Mouse (Mus musculus) adrenal gland, adult 8-10 months (tissue): ENCODE measurements around the gene 9930111J21Rik2. TPM values are rescaled to one million over a fixed set of nuclear protein-coding genes. Genes with fewer than 3 reads are reported as not detected.
"Not testable (repeated sequence)": the region's sequence is repeated elsewhere in the genome, so short reads cannot be mapped to it uniquely, and the experiment has no call there.

Experiments
- DNase-seq: peaks from one replicate; pipeline ENCODE4 v3.0.0; 2022
- total RNA-seq, 4 experiments: library from RNA; stranded (reverse); gene quantifications; 2 replicates each; pipeline ENCODE4 v1.2.4; 2022

9930111J21Rik2 gene
- total RNA-seq, 4 experiments from 2014 or later: 3.1 to 6.9 (median 3.9) TPM

DNA sequence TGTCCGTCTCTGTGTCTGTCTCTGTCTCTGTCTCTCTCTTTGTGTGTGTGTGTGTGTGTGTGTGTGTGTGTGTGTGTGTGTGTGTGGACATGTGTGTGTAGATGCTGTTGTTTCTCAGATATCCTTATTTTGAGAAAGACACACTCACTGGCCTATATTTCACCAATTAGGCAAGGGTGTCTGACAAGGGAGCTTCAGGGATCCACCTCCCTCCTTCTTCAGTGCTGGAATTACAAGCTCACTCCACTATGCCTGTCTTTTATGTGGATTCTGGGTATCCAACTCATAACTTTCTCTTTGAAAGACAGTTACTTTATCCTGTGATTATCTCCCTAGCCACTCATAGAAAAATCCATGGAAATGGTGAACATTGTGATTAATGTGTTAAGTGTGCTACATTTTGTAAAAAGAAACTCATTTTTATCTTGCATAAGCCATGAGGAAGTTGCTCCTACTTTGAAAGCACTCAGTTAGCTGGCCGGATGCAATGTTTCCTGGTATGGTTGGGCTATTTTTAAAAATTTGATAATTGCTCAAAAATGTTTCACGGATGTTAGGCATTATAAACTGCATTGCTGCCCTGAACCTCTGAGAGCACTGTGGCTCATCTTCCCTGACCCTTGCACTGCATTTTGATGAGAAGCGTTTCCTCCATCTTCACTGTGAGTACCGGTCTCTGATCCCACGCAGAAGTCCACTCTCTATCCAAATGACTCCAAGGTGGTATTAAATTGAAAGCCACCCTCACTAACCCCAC lies 25.1 kb upstream of the 9930111J21Rik2 start, which contains the start of gene Ifi47:
Gene Ifi47, plus strand, starts transcription at position 587 of the 757 bp plus-strand sequence.
- DNase-seq: not testable (repeated sequence)

DNA sequence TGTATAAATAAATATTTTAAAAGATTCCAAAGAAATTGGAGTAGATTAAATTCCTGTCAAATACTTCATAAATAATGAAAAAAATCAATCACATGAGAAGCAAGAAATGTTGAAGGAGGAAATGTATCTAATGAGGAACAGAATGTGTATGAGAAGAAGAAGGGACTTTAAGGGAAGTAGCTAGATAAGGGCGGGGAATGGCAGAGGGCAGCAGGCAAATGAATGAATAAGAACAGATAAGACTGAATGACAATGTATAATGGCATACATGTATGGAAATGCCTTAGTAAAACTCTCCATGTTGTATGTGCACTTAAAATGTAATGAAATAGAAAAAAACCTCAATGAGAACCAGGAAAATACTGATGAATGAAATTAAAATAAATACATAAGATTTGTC lies 17.3 kb upstream of the 9930111J21Rik2 start:
- no peak for DNase-seq

DNA sequence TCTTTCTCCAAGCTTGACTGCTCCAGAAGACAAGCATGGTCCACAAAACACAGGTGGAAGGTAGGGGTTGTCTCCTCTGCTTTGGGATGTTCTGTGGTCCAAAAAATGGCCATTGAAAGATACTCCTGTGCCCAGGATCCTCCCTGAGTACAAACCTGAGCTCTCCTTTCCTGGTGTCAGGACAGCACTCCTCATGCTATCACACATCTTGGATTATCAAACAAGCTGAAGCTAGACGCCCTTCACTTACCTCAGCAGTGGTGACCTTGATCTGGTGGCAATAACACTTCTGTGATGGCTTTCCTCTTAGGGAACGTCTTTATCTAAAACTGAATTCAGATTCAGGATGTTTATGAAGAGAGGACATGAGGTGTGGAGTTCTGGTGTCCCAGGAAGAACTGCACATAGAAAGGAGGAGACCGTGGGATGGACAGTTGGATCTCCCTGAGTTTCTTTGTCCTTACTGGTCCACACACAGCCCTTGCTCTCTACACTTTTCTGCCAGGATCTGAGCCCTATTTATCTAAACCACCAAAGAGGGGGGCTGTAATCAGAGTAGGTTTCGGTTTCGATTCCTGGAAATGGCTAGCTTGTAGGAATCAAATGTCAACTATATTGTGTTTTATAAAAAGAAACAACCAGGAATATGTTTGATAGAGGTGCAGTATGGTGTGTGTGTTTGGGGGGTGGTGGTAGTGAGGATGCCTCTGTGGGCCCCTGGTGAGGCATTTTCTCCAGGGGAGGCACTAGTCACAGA lies 12.8 kb upstream of the 9930111J21Rik2 start, which contains the start of gene Tgtp2:
Gene Tgtp2, minus strand, starts transcription at position 494 of the 757 bp plus-strand sequence.
- DNase-seq: not testable (repeated sequence)

DNA sequence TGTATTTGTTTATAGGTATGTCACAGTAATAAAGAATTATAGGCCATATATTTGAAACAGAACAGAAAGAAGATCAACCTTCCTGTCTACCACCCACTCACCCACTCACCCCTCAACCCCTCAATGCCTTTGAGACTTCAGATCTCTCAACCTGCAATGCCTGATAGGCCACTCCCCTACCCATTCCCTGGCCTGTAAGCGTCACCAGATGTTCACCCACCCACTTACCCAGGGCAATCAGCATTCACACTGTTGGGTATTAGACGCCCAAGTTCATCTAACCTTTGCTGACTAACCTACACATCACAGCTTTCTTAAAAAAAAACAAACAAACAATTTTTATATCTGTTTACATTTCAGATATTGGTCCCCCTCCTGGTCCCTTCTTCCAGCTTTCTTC lies 10.8 kb upstream of the 9930111J21Rik2 start:
- DNase-seq: not testable (repeated sequence)

DNA sequence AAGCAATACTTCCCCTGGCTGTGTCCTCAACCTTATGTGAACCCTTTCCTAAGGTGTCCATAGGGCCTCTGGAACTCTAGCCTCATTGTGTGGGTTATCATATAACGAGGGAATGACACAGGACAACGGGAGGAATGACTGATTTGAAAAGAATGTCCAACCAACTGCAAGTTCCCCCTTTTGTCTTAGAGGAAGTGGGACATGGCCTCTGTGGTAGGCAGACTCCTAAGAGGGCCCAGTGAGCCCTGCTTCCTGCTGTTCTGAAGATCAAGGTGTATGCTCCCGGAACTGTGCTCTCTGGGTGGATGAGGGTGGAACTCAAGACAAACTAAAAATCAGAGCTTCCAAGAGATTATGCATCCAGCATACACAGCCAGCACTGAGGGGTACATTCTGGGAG lies 9.0 kb upstream of the 9930111J21Rik2 start:
- DNase-seq: not testable (repeated sequence)

DNA sequence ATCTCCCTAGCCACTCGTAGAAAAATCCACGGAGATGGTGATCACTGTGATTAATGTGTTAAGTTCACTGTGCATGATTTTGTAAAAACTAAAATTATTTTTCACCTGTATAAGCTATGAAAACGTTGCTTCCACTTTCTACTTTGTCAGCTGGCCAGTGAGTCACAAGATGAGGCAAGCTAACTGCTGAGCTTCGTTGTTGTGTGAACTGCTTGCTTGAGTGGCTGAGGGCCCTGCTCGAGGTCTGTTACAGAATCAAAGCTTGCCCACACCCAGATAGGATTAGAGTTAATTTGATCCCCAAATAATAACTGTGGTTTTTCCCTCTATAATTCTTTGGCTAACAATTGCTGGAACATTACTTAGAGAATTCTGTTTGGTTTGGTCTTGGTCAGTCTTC lies 852 bp upstream of the 9930111J21Rik2 start:
- not testable (repeated sequence) for DNase-seq

DNA sequence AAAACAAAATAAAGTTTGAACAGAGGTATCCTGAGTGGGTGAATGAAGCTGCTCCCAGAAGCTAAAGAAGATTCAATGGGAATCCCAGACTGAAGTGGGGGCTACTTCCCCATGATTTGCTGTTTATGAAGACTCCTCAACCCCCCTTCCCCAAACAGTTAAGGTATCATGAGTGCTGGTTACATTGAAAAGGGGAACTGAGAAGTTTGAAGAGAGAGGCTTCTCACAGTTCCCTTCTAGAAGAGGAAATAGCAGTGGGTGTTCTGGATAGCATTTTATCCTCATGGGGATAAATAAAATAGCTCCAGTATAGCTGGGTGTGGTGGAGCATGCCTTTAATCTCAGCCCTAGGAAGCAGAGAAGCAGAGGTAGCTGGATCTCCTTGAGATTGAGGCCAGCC lies 978 bp downstream of the 9930111J21Rik2 start:
- not testable (repeated sequence) for DNase-seq

DNA sequence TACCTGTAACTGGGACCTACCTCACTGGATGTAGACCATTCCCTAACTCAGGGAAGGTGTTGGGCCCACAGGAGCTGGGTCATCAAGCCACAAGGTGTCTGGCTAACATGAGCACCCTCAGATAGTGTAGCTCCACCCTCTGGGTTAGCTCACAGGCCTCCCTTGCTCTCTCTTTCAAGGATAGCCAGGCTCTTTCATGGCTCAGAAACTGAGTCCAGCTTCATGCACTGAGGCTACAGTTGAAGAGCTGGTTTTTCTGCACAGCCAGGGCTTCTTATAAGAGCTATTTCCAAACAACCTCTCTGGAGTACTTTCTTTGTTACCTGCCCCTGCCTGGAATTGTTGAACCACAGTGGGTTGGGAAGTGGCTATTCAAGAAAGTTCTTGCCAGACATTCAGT lies 39.0 kb downstream of the 9930111J21Rik2 start:
- not testable (repeated sequence) for DNase-seq

DNA sequence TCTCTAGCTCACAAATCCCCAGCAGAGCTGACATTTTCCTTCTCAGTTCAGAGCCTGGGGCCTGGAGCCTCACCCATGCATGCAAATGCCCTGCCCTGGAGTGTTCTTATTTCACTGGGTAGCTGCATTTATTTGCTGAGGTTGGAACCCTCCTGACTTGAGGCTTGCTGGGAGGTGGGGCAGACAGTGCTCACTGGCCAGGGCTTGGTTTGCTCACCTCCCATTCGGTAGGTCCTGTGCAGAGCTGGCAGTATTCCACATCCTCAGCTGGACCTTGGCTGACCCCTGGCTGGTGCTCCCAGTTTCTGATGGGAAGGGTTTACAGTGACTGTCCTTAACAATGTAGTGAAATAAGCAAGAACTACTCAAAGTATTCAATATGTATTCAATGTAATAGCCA lies 44.3 kb downstream of the 9930111J21Rik2 start:
- DNase-seq: not testable (repeated sequence)

DNA sequence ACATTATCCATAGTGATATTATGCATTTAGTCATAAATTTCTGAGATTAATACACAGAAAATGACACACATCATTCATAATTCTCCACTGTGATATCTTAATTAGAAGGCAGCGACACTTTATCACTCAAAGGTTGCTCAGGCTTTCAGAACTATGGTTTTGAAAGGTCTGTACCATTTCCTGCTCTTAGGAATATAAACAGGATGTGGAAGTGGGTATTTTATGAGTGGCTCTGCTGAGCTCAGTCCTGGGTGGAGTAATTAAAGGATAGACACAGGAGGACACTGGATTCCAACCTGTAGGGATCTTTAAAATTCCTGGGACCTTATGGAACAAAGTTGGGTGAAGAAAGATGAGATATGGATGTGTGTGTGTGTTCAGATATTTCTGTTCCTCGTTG lies 44.7 kb downstream of the 9930111J21Rik2 start:
- not testable (repeated sequence) for DNase-seq

DNA sequence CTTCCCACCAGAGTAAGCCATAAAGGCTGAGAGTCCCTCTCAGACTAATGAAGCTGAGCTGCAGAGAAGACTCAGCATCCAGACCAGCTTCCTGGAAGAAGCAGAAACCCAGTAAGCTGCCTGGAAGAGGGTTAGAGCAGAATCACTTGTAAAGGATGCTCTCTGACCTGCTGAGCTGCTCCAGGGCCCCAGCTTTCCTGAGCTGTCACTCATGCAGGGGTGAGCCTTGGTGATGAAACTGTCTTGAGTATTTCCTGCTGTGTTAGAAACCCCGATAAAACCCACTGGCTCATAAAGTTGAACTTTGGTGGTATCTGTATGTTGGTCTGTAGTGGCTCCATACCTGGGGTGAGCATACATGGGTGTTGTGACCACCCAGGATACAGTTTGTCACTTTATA lies 50.6 kb downstream of the 9930111J21Rik2 start:
- not testable (repeated sequence) for DNase-seq

DNA sequence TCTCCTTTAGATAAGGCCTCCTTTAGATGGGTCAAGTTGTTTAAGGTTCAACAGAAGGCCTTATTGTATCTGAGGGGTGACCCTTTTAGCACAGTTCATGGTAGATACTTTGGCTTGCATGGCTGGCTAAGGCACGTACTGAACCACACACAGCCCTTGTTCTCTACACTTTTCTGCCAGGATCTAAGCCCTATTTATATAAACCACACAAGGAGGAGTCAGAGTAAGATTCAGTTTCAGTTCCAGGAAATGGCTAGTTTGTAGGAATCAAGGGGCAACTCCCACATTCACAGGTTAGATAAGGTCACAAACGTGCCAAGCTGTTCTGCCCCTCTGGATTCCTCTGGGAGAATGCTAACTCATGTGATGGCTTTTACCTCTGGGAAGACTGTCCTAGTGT lies 57.0 kb downstream of the 9930111J21Rik2 start, which contains the start of gene Tgtp1:
Gene Tgtp1, minus strand, starts transcription at position 155 of the 400 bp plus-strand sequence.
- DNase-seq: not testable (repeated sequence)

DNA sequence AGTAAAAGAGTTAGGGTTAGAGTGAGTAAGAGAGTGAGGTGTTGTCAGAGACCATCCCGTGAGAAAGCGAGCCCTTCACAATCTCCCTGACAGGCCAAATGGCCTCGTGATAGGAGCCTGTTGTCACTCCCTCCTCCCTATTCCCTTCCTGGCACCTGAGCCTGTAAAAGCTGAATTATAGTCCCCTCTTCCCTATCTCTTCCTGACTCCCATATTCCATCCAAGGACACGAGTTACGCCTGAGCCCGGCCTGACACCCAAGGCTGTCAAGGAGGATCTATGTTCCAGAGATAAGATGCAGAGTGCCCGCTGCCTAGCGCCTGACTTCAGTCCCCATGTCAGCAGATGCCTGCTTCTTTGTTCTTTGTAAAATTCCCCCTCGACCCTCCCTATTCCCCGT lies 57.7 kb downstream of the 9930111J21Rik2 start:
- peak; percentile 23 for DNase-seq

DNA sequence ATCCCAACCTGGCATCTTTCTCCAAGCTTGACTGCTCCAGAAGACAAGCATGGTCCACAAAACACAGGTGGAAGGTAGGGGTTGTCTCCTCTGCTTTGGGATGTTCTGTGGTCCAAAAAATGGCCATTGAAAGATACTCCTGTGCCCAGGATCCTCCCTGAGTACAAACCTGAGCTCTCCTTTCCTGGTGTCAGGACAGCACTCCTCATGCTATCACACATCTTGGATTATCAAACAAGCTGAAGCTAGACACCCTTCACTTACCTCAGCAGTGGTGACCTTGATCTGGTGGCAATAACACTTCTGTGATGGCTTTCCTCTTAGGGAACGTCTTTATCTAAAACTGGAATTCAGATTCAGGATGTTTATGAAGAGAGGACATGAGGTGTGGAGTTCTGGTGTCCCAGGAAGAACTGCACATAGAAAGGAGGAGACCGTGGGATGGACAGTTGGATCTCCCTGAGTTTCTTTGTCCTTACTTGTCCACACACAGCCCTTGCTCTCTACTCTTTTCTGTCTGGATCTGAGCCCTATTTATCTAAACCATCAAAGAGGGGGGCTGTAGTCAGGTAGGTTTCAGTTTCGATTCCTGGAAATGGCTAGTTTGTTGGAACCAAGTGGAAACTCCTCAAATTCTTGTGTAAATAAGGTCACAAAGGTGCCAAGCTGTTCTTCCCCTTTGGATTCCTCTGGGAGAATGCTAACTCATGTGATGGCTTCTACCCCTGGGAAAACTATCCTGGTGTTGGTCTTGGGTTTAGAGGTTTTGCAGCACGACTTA lies 59.1 kb downstream of the 9930111J21Rik2 start, which contains the start of gene Gm12185:
Gene Gm12185, minus strand, starts transcription at position 487 of the 781 bp plus-strand sequence.
- DNase-seq: not testable (repeated sequence)

DNA sequence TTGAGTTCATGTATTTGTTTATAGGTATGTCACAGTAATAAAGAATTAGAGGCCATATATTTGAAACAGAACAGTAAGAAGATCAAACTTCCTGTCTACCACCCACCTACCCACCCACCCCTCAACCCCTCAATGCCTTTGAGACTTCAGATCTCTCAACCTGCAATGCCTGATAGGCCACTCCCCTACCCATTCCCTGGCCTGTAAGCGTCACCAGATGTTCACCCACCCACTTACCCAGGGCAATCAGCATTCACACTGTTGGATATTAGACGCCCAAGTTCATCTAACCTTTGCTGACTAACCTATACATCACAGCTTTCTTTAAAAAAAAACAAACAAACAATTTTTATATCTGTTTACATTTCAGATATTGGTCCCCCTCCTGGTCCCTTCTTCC lies 61.1 kb downstream of the 9930111J21Rik2 start:
- DNase-seq: not testable (repeated sequence)

DNA sequence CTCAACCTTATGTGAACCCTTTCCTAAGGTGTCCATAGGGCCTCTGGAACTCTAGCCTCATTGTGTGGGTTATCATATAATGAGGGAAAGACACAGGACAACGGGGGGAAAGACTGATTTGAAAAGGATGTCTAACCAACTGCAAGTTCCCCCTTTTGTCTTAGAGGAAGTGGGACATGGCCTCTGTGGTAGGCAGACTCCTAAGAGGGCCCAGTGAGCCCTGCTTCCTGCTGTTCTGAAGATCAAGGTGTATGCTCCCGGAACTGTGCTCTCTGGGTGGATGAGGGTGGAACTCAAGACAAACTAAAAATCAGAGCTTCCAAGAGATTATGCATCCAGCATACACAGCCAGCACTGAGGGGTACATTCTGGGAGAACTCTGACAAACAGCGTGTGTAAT lies 62.8 kb downstream of the 9930111J21Rik2 start:
- DNase-seq: not testable (repeated sequence)

DNA sequence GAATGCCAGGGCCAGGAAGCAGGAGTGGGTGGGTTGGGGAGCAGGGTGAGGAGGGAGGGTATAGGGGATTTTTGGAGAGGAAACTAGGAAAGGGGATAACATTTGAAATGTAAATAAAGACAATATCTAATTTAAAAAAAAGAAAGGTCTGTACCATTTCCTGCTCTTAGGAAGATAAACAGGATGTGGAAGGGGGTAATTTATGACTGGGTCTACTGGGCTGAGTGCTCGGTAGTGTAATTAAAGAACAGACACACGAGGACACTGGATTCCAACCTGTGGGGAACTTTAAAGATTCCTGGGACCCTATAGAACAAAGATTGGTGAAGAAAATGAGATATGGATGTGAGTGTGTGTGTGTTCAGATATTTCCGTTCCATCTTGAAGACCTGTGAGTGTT lies 68.2 kb downstream of the 9930111J21Rik2 start:
- not testable (repeated sequence) for DNase-seq

DNA sequence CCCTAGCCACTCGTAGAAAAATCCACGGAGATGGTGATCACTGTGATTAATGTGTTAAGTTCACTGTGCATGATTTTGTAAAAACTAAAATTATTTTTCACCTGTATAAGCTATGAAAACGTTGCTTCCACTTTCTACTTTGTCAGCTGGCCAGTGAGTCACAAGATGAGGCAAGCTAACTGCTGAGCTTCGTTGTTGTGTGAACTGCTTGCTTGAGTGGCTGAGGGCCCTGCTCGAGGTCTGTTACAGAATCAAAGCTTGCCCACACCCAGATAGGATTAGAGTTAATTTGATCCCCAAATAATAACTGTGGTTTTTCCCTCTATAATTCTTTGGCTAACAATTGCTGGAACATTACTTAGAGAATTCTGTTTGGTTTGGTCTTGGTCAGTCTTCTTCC lies 71.0 kb downstream of the 9930111J21Rik2 start:
- not testable (repeated sequence) for DNase-seq

DNA sequence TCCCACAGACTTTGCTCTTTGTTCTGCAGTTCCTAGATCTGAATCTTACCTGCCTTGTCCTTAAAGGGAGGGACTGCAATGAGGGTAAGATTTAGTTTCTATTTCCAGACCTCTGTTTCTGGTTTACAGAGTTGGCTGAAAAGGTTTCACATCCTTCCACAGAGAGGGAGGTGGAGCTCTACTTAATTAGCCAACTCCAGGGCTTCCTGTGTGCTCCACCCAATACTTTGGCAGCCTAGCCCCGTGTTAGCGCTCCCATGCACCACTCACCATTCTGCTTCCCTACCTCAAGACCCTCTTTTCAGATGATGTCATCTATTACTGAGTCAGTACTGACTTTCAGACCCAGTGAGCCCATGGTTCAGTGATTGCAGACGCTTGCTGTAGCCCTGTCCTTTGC lies 71.8 kb downstream of the 9930111J21Rik2 start, which contains the start of gene 9930111J21Rik1:
Gene 9930111J21Rik1, minus strand, starts transcription at position 148 of the 400 bp plus-strand sequence.
- not testable (repeated sequence) for DNase-seq

DNA sequence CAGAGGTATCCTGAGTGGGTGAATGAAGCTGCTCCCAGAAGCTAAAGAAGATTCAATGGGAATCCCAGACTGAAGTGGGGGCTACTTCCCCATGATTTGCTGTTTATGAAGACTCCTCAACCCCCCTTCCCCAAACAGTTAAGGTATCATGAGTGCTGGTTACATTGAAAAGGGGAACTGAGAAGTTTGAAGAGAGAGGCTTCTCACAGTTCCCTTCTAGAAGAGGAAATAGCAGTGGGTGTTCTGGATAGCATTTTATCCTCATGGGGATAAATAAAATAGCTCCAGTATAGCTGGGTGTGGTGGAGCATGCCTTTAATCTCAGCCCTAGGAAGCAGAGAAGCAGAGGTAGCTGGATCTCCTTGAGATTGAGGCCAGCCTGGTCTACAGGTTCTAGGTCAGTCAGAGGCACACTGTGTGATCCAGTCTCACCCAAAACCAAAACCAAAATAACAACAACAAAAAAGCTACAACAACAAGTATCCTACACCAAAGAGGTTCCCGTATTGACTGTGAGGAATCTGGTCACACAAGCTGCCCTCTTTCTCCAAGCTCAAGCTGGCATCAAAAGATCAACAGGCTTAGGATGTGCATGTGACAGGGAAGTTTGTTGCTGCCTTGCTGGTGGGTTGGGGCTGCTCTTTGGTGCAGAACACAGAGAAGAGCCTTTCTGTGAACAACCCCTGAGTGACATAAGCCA lies 72.7 kb downstream of the 9930111J21Rik2 start, which contains the start of gene Olfr56:
Gene Olfr56, plus strand, starts transcription at position 650 of the 700 bp plus-strand sequence.
- not testable (repeated sequence) for DNase-seq

DNA sequence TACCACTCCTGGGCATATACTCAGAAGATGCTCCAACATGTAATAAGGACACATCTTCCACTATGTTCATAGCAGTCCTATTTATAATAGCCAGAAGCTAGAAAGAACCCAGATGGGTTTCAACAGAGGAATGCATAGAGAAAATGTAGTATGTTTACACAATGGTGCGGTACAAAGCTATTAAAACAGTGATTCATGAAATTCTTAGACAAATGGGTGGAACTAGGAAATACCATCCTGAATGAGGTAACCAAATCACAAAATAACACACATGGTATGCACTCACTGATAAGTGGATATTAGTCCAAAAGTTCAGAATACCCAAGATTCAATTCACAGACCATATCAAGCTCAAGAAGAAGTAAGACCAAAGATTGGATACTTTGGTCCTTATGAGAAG lies 76.4 kb downstream of the 9930111J21Rik2 start:
- DNase-seq: not testable (repeated sequence)
